Mouse (Mus musculus) CH12.LX (cell line): ENCODE measurements at regions not wholly inside any gene's neighbourhood (a gene's known extent, or its start where the extent isn't known, plus 50 kb on each side); places are given as distances from the start of the nearest gene placed in this dataset.

Experiments
- DNase-seq: peaks from one replicate; pipeline ENCODE4 v3.0.0-alpha.2; 2013; ENCODE audit errors: extremely low read depth
- H3K27ac ChIP-seq: 2 replicates; pipeline ENCODE4 v1.5.1; 2012; ENCODE audit warnings: low read depth, mild to moderate bottlenecking, control low read depth, moderate library complexity; ENCODE audit not compliant: insufficient read depth
- H3K27me3 ChIP-seq: replicated peaks from 2 replicates; pipeline ENCODE3; 2012; ENCODE audit warnings: inconsistent platforms
- H3K36me3 ChIP-seq, 2 experiments: replicated peaks in 1 of 2; 2 replicates each; pipeline versions ENCODE3 to v1.6.1; 2012; ENCODE audit warnings: inconsistent platforms in 1 of 2, low read length in 1 of 2, mild to moderate bottlenecking in 1 of 2, mixed read lengths in 1 of 2, moderate library complexity in 1 of 2; ENCODE audit not compliant: control insufficient read depth in 1 of 2, insufficient read depth in 1 of 2
- H3K4me1 ChIP-seq, 2 experiments: 2 replicates each; pipeline ENCODE4 v1.6.1; 2012; ENCODE audit warnings: inconsistent platforms in 1 of 2, moderate library complexity in 1 of 2; ENCODE audit not compliant: insufficient read depth in 2 of 2, control insufficient read depth in 1 of 2
- H3K4me2 ChIP-seq: 2 replicates; pipeline ENCODE4 v1.6.1; 2012; ENCODE audit warnings: low read depth, mild to moderate bottlenecking, control low read depth; ENCODE audit not compliant: poor library complexity, insufficient read depth, severe bottlenecking
- H3K4me3 ChIP-seq, 3 experiments: fragments of 150-350 bp in 1 of 3; sonication (generic) in 1 of 3; replicated peaks in 1 of 3; 2 replicates each; pipeline versions ENCODE3 to v1.5.1; 2011 to 2012; ENCODE audit warnings: low read depth in 2 of 3, low read length in 2 of 3, mild to moderate bottlenecking in 2 of 3, moderate library complexity in 2 of 3, control low read depth in 1 of 3, improper control_type of control experiment in 1 of 3, inconsistent platforms in 1 of 3, mixed read lengths in 1 of 3; ENCODE audit not compliant: poor library complexity in 1 of 3
- H3K79me2 ChIP-seq: replicated peaks from 2 replicates; pipeline ENCODE4 v1.6.1; 2012; ENCODE audit warnings: mild to moderate bottlenecking, moderate library complexity; ENCODE audit not compliant: control insufficient read depth, poor library complexity, insufficient read depth, severe bottlenecking; ENCODE audit errors: extremely low read depth
- H3K9ac ChIP-seq: 2 replicates; pipeline ENCODE4 v1.6.1; 2012; ENCODE audit warnings: low read depth, mild to moderate bottlenecking, control low read depth, moderate library complexity; ENCODE audit not compliant: insufficient read depth
- H3K9me3 ChIP-seq: replicated peaks from 2 replicates; pipeline ENCODE3; 2012; ENCODE audit warnings: low read length, inconsistent platforms, mixed read lengths
- BHLHE40 ChIP-seq: IDR thresholded peaks from 2 replicates; pipeline ENCODE4 v1.6.1; 2011; ENCODE audit warnings: mild to moderate bottlenecking, low read depth, low read length, improper control_type of control experiment
- CHD2 ChIP-seq: IDR thresholded peaks from 2 replicates; pipeline ENCODE4 v1.6.1; 2011; ENCODE audit warnings: low read length, improper control_type of control experiment
- CTCF ChIP-seq, 2 experiments: IDR thresholded peaks in 1 of 2; conservative IDR thresholded peaks in 1 of 2; 2 replicates each; pipeline ENCODE4 v1.5.1; 2011 to 2012; ENCODE audit warnings: low read depth in 2 of 2, low read length in 2 of 2, improper control_type of control experiment in 1 of 2, inconsistent platforms in 1 of 2, mild to moderate bottlenecking in 1 of 2, moderate library complexity in 1 of 2
- EP300 ChIP-seq: IDR thresholded peaks from 2 replicates; pipeline ENCODE4 v1.6.1; 2011; ENCODE audit warnings: low read length, improper control_type of control experiment
- ETS1 ChIP-seq: conservative IDR thresholded peaks from 2 replicates; pipeline ENCODE4 v1.6.1; 2012; ENCODE audit warnings: low read depth, mild to moderate bottlenecking, inconsistent platforms, low read length, improper control_type of control experiment, moderate library complexity
- GABPA ChIP-seq: IDR thresholded peaks from 2 replicates; pipeline ENCODE4 v1.6.1; 2012; ENCODE audit warnings: low read depth, low read length, improper control_type of control experiment, inconsistent platforms; ENCODE audit not compliant: insufficient replicate concordance
- IRF4 ChIP-seq: IDR thresholded peaks from 2 replicates; pipeline ENCODE4 v1.6.1; 2014; ENCODE audit warnings: low read depth, mild to moderate bottlenecking, inconsistent platforms, low read length, improper control_type of control experiment
- MAX ChIP-seq: IDR thresholded peaks from 2 replicates; pipeline ENCODE4 v1.6.1; 2011; ENCODE audit warnings: low read length, improper control_type of control experiment
- MAZ ChIP-seq: IDR thresholded peaks from 2 replicates; pipeline ENCODE4 v1.6.1; 2012; ENCODE audit warnings: low read depth, mild to moderate bottlenecking, inconsistent platforms, low read length, improper control_type of control experiment, moderate library complexity
- MXI1 ChIP-seq: IDR thresholded peaks from 2 replicates; pipeline ENCODE4 v1.6.1; 2011; ENCODE audit warnings: mild to moderate bottlenecking, low read depth, low read length, improper control_type of control experiment
- MYC ChIP-seq: IDR thresholded peaks from 2 replicates; pipeline ENCODE4 v1.6.1; 2011; ENCODE audit warnings: low read depth, mild to moderate bottlenecking, improper control_type of control experiment, low read length
- POLR2AphosphoS2 ChIP-seq: IDR thresholded peaks from 2 replicates; pipeline ENCODE4 v1.6.1; 2011; ENCODE audit warnings: low read depth, low read length, improper control_type of control experiment
- RCOR1 ChIP-seq: conservative IDR thresholded peaks from 2 replicates; pipeline ENCODE4 v1.6.1; 2012; ENCODE audit warnings: low read depth, mild to moderate bottlenecking, inconsistent platforms, low read length, improper control_type of control experiment
- SIN3A ChIP-seq: IDR thresholded peaks from 2 replicates; pipeline ENCODE4 v1.6.1; 2012; ENCODE audit warnings: low read length, improper control_type of control experiment, inconsistent platforms
- TBP ChIP-seq: conservative IDR thresholded peaks from 2 replicates; pipeline ENCODE4 v1.6.1; 2011; ENCODE audit warnings: low read depth, low read length, improper control_type of control experiment
- UBTF ChIP-seq: IDR thresholded peaks from 2 replicates; pipeline ENCODE4 v1.6.1; 2012; ENCODE audit warnings: low read depth, mild to moderate bottlenecking, inconsistent platforms, low read length, improper control_type of control experiment, moderate library complexity
- USF1 ChIP-seq: IDR thresholded peaks from 2 replicates; pipeline ENCODE4 v1.6.1; 2014; ENCODE audit warnings: low read depth, mild to moderate bottlenecking, inconsistent platforms, low read length, improper control_type of control experiment
- USF2 ChIP-seq: conservative IDR thresholded peaks from 2 replicates; pipeline ENCODE4 v1.6.1; 2011; ENCODE audit warnings: low read depth, low read length, improper control_type of control experiment
- ZC3H11A ChIP-seq: IDR thresholded peaks from 2 replicates; pipeline ENCODE4 v1.6.1; 2012; ENCODE audit warnings: low read depth, mild to moderate bottlenecking, inconsistent platforms, low read length, improper control_type of control experiment
- dilution Hi-C: fragments of 300-500 bp; cut with MboI; formaldehyde crosslinking; loops from 2 replicates; pipeline ENCODE4 v1.14.3; 2020; ENCODE audit warnings: low sequenced_read_pairs; ENCODE audit not compliant: extremely low pct_unique_long_range_greater_than_20kb, extremely low pct_ligation_motif_present
- in situ Hi-C: fragments of 300-500 bp; cut with MboI; formaldehyde crosslinking; loops from 3 replicates; pipeline ENCODE4 v1.14.3; 2019; ENCODE audit warnings: low sequenced_read_pairs, low pct_ligation_motif_present, low pct_unique_long_range_greater_than_20kb, mixed read lengths

DNA sequence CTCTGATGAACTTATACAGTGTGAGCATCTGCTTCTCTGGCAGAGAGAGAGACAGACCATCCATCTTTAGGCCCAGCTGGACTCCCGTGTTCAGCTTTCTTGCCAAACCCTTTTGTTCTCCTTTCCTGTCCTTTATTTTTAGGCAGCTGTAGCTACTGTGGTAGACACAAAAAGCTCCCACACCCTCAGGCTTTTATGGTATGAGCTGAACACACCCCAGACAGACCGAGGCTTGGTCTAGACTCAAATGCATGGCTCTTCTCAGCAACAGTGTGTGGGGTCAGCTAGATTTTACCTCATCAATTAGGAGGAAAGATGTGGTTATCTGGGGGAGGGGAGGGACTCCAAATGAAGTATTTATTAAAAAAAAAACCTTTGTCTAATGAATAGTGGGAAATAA lies 158.6 kb upstream of the Lnx1 start:
- Histone ChIP-seq H3K9me3 (no peaks in the 10 kb centered on the region), H3K4me1 (no peaks in the 10 kb centered on the region), H3K9ac (no peak overlapping the region), H3K79me2 (no peaks in the 10 kb centered on the region), H3K4me3 (no peak overlapping the region), H3K27me3 (no peaks in the 10 kb centered on the region), H3K27ac (no peak overlapping the region), H3K4me2 (no peak overlapping the region), H3K36me3 (no peaks in the 10 kb centered on the region)
- DNase-seq: no peak
- dilution Hi-C loops: no loop called here
- TF ChIP-seq CHD2 (no peak), USF1 (no peak), MAX (no peak), TBP (no peak), MXI1 (no peak), IRF4 (no peak), EP300 (no peak), GABPA (no peak), USF2 (no peak), BHLHE40 (no peak), ETS1 (no peak), ZC3H11A (no peak)
- in situ Hi-C loops: no loop called here

DNA sequence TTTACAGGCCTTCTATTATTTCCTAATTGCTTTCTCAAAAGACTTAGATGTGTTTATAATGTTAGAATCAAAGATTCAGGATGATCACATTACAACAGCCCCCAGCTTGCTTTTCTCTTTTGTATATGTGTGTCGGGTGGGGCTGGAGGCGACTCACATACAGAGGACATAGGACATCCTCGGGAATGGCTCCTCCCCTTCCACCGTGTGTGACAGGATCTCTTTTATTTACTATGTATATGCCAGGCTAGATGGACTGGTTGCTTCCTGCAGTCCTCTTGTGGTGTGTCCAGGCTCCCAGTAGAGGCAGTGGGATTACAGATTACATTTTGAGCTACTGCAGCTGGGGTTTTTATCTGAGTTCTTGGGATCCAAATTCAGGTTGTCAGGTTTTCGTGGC lies 155.1 kb upstream of the Lnx1 start:
- no peak for DNase-seq
- TF ChIP-seq MXI1 (no peak), RCOR1 (no peak), CTCF (conservative IDR thresholded peaks at IDR 0.05 in 1 of 2, IDR thresholded peaks at IDR 0.05 in 1 of 2; ENCODE audit: low read depth in 2 of 2, low read length in 2 of 2) (no peak), CHD2 (no peak), EP300 (no peak), GABPA (no peak), POLR2AphosphoS2 (no peak), BHLHE40 (no peak), USF2 (no peak), MYC (no peak), USF1 (no peak), IRF4 (no peak), SIN3A (no peak), UBTF (no peak), MAZ (no peak)
- no peaks in the 10 kb centered on the region for H3K79me2 ChIP-seq
- no peak overlapping the region for H3K4me3 ChIP-seq
- H3K36me3 ChIP-seq: no peaks in the 10 kb centered on the region
- H3K27ac ChIP-seq: no peak overlapping the region
- no peaks in the 10 kb centered on the region for H3K9me3 ChIP-seq
- no peak overlapping the region for H3K4me2 ChIP-seq
- dilution Hi-C loops: no loop called here
- H3K4me1 ChIP-seq: no peaks in the 10 kb centered on the region
- H3K9ac ChIP-seq: no peak overlapping the region
- in situ Hi-C loops: no loop called here
- no peaks in the 10 kb centered on the region for H3K27me3 ChIP-seq
